Mouse (Mus musculus): Measurements from ENCODE around the gene Olfr904. TPM values are rescaled to one million over a fixed set of nuclear protein-coding genes. Genes with fewer than 3 reads are reported as not detected.
"Not testable (repeated sequence)": the region's sequence is repeated elsewhere in the genome, so short reads cannot be mapped to it uniquely, and the experiment has no call there.

Olfr904 gene
- polyA plus RNA-seq (2016; fragmentation: Nextera tagmentation; extraction: Ambion mirVana): not detected in 2 replicates

DNA sequence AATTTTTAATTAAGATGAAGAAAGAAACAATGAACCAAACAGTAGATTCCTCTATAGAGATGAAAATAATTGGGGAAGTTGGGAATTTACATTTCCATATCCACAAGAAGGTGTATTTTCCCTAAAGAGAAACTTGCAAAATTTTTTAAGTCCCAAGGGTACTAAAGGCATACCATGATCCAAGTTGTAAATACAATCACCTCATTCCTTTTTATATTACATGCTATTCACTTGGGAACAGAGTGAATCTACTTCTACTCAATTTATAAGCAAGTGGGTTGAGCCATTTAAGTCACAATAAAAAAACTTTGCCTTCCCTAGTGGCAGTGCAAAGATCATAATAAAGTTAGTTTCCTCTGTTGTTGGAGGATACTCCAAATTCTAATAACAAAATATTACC is at the start of gene Olfr904:
Gene Olfr904, plus strand, starts transcription at position 301 of the 400 bp plus-strand sequence.
- H3K36me3 ChIP-seq: no peaks in the 10 kb centered on the region

DNA sequence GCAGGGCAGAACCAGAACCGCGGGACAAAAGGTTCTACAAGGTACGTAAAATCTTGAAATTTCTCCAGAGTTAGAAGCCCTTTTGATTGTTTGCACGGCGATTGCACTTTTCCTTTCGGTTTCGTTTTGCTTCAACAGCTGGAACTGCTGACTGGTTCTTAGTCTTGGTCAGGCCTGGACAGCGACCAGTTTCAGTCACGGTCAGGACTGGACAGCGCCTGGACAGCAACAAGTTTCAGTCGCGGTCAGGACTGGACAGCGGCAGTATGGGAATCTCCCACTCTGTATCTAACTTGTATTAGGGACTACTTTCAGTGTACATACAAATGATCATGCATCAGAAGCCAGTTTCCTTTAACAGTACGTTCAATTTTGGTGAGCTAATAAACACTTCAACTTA is 49.4 kb upstream of the Olfr904 start:
- ATAC-seq (ENCODE audit: insufficient number of reproducible peaks, low FRiP score); H3K27me3 ChIP-seq (replicated peaks); H3K9ac ChIP-seq; H3K4me1 ChIP-seq (replicated peaks); H3K4me2 ChIP-seq; H3K27ac ChIP-seq (ENCODE audit: poor library complexity, severe bottlenecking); H3K36me3 ChIP-seq; H3K4me3 ChIP-seq: not testable (repeated sequence)
- H3K9me3 ChIP-seq (replicated peaks): peaks cover 12% of the 10 kb centered on the region
- WGBS: 86% methylated on average over 14 of the region's 14 CpGs

More for the DNA sequence above, at the start of gene Olfr904:
- H3K9ac ChIP-seq: no peak within 1 kb of the TSS
- ATAC-seq (ENCODE audit: insufficient number of reproducible peaks, low FRiP score): no peak
- no peaks in the 10 kb centered on the region for H3K4me1 ChIP-seq (replicated peaks)
- no peak within 1 kb of the TSS for H3K4me3 ChIP-seq
- no peaks in the 10 kb centered on the region for H3K27me3 ChIP-seq (replicated peaks)
- no peak within 1 kb of the TSS for H3K4me2 ChIP-seq
- H3K9me3 ChIP-seq (replicated peaks): no peaks in the 10 kb centered on the region
- H3K27ac ChIP-seq (ENCODE audit: poor library complexity, severe bottlenecking): no peak within 1 kb of the TSS

DNA sequence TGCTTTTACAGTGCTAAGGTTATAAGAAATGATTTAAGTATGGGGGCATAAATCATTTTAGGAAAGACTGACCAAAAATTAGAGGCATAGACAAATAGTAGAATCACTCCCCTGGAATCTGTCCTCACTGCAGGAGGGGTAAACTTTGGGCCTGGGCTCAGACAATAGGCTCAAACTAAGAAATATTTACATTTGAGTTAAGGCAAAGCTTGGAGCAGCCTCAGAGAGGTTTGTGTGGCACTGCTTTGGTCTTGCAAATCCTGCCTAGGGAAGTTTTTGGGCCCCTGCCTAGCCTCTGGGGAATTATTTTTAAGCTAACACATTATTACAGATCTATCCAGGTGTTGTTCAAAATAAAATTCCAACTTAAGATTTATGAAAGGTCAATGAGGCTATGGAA is 39.1 kb upstream of the Olfr904 start:
- peaks cover 6% of the 10 kb centered on the region; the same call in 1 of the 2 replicates for H3K9me3 ChIP-seq (replicated peaks)
- H3K36me3 ChIP-seq: no peaks in the 10 kb centered on the region
- H3K4me1 ChIP-seq (replicated peaks): no peaks in the 10 kb centered on the region
- H3K27me3 ChIP-seq (replicated peaks): no peaks in the 10 kb centered on the region
- H3K27ac ChIP-seq (ENCODE audit: poor library complexity, severe bottlenecking): no peak overlapping the region
- H3K4me3 ChIP-seq: no peak overlapping the region
- ATAC-seq (ENCODE audit: insufficient number of reproducible peaks, low FRiP score): no peak
- H3K9ac ChIP-seq: no peak overlapping the region
- no peak overlapping the region for H3K4me2 ChIP-seq

GRCm38 (mm10) chr9:38427026-38427425 is 35.9 kb upstream of the Olfr904 start:
- H3K27me3 ChIP-seq (replicated peaks): no peaks in the 10 kb centered on the region
- 47% methylated on average over 1 of the region's 1 CpGs for WGBS

DNA sequence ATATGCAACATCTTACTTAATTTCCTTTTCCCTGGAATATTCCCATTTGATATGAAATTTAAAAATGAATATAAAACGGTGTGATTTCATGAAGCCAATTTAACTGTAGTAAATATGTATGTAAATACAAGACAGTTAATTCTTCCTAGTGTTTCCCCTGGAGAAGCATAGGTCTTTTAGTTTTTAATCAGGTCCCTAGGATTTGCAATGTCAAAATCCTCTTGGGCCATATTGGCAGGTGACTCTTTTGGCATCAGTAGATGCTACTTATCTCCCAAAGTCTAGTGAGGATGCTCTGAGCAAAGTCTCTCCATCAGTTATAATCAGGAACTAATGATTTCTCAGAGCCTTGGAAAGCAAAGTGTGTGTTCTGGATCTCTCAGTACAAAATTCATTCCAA is 33.8 kb upstream of the Olfr904 start, which contains the start of gene Olfr901:
Gene Olfr901, plus strand, starts transcription at position 301 of the 400 bp plus-strand sequence.
- no peak within 1 kb of the TSS for H3K4me2 ChIP-seq
- ATAC-seq (ENCODE audit: insufficient number of reproducible peaks, low FRiP score): no peak
- H3K4me3 ChIP-seq: no peak within 1 kb of the TSS
- 78% methylated on average over 1 of the region's 1 CpGs for WGBS
- H3K4me1 ChIP-seq (replicated peaks): no peaks in the 10 kb centered on the region
- H3K27me3 ChIP-seq (replicated peaks): no peaks in the 10 kb centered on the region
- H3K27ac ChIP-seq (ENCODE audit: poor library complexity, severe bottlenecking): no peak within 1 kb of the TSS
- H3K36me3 ChIP-seq: no peaks in the 10 kb centered on the region
- no peak within 1 kb of the TSS for H3K9ac ChIP-seq
- H3K9me3 ChIP-seq (replicated peaks): peaks cover 4% of the 10 kb centered on the region; the same call in 1 of the 2 replicates

More at GRCm38 (mm10) chr9:38427026-38427425, 35.9 kb upstream of the Olfr904 start:
- H3K4me1 ChIP-seq (replicated peaks): no peaks in the 10 kb centered on the region
- ATAC-seq (ENCODE audit: insufficient number of reproducible peaks, low FRiP score): no peak
- H3K4me3 ChIP-seq: no peak overlapping the region
- H3K36me3 ChIP-seq: no peaks in the 10 kb centered on the region
- no peak overlapping the region for H3K9ac ChIP-seq
- H3K9me3 ChIP-seq (replicated peaks): peaks cover 4% of the 10 kb centered on the region; the same call in 1 of the 2 replicates
- H3K4me2 ChIP-seq: no peak overlapping the region
- no peak overlapping the region for H3K27ac ChIP-seq (ENCODE audit: poor library complexity, severe bottlenecking)

DNA sequence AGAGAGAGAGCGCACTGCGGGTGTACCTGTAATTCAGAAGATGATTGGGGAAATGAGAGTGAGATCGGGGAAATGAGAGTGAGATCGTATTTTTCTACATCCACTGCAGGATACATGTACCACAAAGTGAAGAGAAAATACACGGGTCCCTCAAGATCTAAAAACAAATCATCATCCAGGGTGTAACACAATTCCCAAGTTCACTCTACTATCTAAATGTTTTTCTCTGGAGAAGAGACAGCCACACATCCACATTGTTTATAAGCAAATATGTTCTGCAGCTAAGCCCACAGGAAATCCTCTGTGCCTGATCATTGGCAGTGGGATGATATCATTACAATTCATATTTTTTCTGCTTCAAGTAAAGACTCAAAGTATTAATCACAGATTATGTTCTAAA is 15.6 kb upstream of the Olfr904 start, which contains the start of gene Olfr902:
Gene Olfr902, plus strand, starts transcription at position 301 of the 400 bp plus-strand sequence.
- H3K4me1 ChIP-seq (replicated peaks): no peaks in the 10 kb centered on the region
- H3K27me3 ChIP-seq (replicated peaks): no peaks in the 10 kb centered on the region
- H3K9me3 ChIP-seq (replicated peaks): no peaks in the 10 kb centered on the region
- no peak for ATAC-seq (ENCODE audit: insufficient number of reproducible peaks, low FRiP score)
- no peak within 1 kb of the TSS for H3K9ac ChIP-seq
- no peak within 1 kb of the TSS for H3K27ac ChIP-seq (ENCODE audit: poor library complexity, severe bottlenecking)
- H3K4me2 ChIP-seq: no peak within 1 kb of the TSS
- no peak within 1 kb of the TSS for H3K4me3 ChIP-seq
- 75% methylated on average over 5 of the region's 5 CpGs for WGBS
- no peaks in the 10 kb centered on the region for H3K36me3 ChIP-seq

- no peak within 1 kb of the TSS for H3K4me2 ChIP-seq
- no peaks in the 10 kb centered on the region for H3K36me3 ChIP-seq
- no peak within 1 kb of the TSS for H3K9ac ChIP-seq
- no peak for ATAC-seq (ENCODE audit: insufficient number of reproducible peaks, low FRiP score)
- no peaks in the 10 kb centered on the region for H3K4me1 ChIP-seq (replicated peaks)
- H3K27ac ChIP-seq (ENCODE audit: poor library complexity, severe bottlenecking): no peak within 1 kb of the TSS
- no peak within 1 kb of the TSS for H3K4me3 ChIP-seq
- H3K9me3 ChIP-seq (replicated peaks): no peaks in the 10 kb centered on the region
- no peaks in the 10 kb centered on the region for H3K27me3 ChIP-seq (replicated peaks)
These were observed 7.9 kb downstream of the Olfr904 start, which contains the start of gene Olfr905 for GRCm38 (mm10) chr9:38470807-38471206. Gene Olfr905 (plus strand): TSS chr9:38471107.

DNA sequence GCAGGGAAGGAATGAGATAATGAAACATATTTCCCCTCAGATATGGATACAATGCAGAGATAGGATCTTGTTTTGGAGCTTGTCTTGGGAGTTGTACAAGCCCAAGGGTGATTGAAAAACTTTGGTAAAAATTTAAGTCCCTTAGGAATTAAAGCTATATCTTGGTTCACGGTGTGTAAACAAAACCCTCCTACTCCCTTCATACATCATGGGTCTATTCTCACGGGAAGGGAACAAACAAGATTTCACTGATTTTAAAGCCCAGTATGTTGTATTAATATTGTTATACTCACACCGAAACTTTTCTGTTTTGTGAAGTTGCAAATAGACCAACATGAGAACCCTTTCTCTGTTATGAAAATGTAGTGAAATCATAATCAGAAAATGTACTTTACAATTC is 23.8 kb downstream of the Olfr904 start, which contains the start of gene Olfr906:
Gene Olfr906, plus strand, starts transcription at position 301 of the 400 bp plus-strand sequence.
- no peak for ATAC-seq (ENCODE audit: insufficient number of reproducible peaks, low FRiP score)
- no peak within 1 kb of the TSS for H3K4me2 ChIP-seq
- no peak within 1 kb of the TSS for H3K9ac ChIP-seq
- no peaks in the 10 kb centered on the region for H3K9me3 ChIP-seq (replicated peaks)
- H3K4me1 ChIP-seq (replicated peaks): no peaks in the 10 kb centered on the region
- H3K27me3 ChIP-seq (replicated peaks): no peaks in the 10 kb centered on the region
- H3K4me3 ChIP-seq: no peak within 1 kb of the TSS
- no peak within 1 kb of the TSS for H3K27ac ChIP-seq (ENCODE audit: poor library complexity, severe bottlenecking)
- no peaks in the 10 kb centered on the region for H3K36me3 ChIP-seq
- WGBS: 76% methylated on average over 3 of the region's 3 CpGs

DNA sequence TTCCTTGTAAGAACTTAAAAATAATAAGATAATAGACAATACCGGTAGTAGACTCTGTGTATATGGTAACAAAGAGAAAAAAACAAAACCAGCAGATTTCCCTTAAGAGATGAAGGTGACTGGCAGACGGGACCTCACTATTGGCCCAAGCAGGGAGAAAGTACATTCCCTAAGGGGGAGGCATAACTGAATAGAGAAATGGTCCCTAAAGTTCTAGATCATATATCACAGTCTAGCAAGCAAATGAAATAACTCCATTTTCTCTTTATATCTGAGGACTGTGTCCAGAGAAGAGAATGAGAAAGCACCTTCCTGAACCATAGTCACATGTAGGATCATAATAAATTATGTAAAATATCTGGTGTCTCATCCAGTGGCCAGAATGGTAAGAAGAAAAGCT is 32.6 kb downstream of the Olfr904 start, which contains the start of gene Olfr907:
Gene Olfr907, plus strand, starts transcription at position 301 of the 400 bp plus-strand sequence.
- no peaks in the 10 kb centered on the region for H3K9me3 ChIP-seq (replicated peaks)
- H3K4me1 ChIP-seq (replicated peaks): no peaks in the 10 kb centered on the region
- no peak within 1 kb of the TSS for H3K4me2 ChIP-seq
- H3K27ac ChIP-seq (ENCODE audit: poor library complexity, severe bottlenecking): no peak within 1 kb of the TSS
- no peak for ATAC-seq (ENCODE audit: insufficient number of reproducible peaks, low FRiP score)
- H3K9ac ChIP-seq: no peak within 1 kb of the TSS
- no peaks in the 10 kb centered on the region for H3K36me3 ChIP-seq
- 68% methylated on average over 2 of the region's 2 CpGs for WGBS
- no peak within 1 kb of the TSS for H3K4me3 ChIP-seq
- no peaks in the 10 kb centered on the region for H3K27me3 ChIP-seq (replicated peaks)

- Histone ChIP-seq H3K27ac (ENCODE audit: poor library complexity, severe bottlenecking) (no peak overlapping the region), H3K9me3 (replicated peaks) (0 out of 2 replicates have a peak, but pooled peaks cover 4% of the 10 kb centered on the region)
- WGBS: 63% methylated on average over 2 of the region's 2 CpGs
These were observed 49.4 kb downstream of the Olfr904 start for GRCm38 (mm10) chr9:38512353-38512752.

More at GRCm38 (mm10) chr9:38512353-38512752, 49.4 kb downstream of the Olfr904 start:
- H3K36me3 ChIP-seq: no peaks in the 10 kb centered on the region
- H3K4me3 ChIP-seq: no peak overlapping the region
- ATAC-seq (ENCODE audit: insufficient number of reproducible peaks, low FRiP score): no peak
- no peak overlapping the region for H3K4me2 ChIP-seq
- H3K27me3 ChIP-seq (replicated peaks): no peaks in the 10 kb centered on the region
- H3K4me1 ChIP-seq (replicated peaks): no peaks in the 10 kb centered on the region
- no peak overlapping the region for H3K9ac ChIP-seq

Data from heart, embryonic 12.5 days (tissue).